Mouse (Mus musculus) liver, embryonic 11.5 days (tissue): ENCODE measurements around the gene Wipi1. TPM values are rescaled to one million over a fixed set of nuclear protein-coding genes. Genes with fewer than 3 reads are reported as not detected.

Source experiments
- ATAC-seq: fragments of 200-750 bp; cut with Nextera tagmentation; replicated peaks from 2 replicates; pipeline ENCODE4 v1.8.0; 2017; ENCODE audit warnings: moderate number of reproducible peaks, mild to moderate bottlenecking, moderate TSS enrichment, moderate library complexity; ENCODE audit not compliant: low FRiP score
- DNase-seq: peaks from one replicate; pipeline ENCODE4 v3.0.0-alpha.2; 2017; ENCODE audit warnings: low spot score
- H3K27ac ChIP-seq: fragments of 300-500 bp; sonication (generic); 2 replicates; pipeline ENCODE4 v1.5.1; 2014; ENCODE audit warnings: mild to moderate bottlenecking, low read depth, low read length, control low read depth
- H3K27me3 ChIP-seq: fragments of 300-500 bp; sonication (generic); replicated peaks from 2 replicates; pipeline ENCODE4 v1.6.1; 2014; ENCODE audit warnings: low read length, mixed read lengths; ENCODE audit not compliant: control insufficient read depth, insufficient read depth
- H3K36me3 ChIP-seq: fragments of 300-500 bp; sonication (generic); 2 replicates; pipeline ENCODE4 v1.6.1; 2014; ENCODE audit warnings: mild to moderate bottlenecking, low read length, moderate library complexity, mixed read lengths; ENCODE audit not compliant: control insufficient read depth, insufficient read depth
- H3K4me1 ChIP-seq: fragments of 300-500 bp; sonication (generic); replicated peaks from 2 replicates; pipeline ENCODE4 v1.6.1; 2014; ENCODE audit warnings: low read length, mixed read lengths; ENCODE audit not compliant: control insufficient read depth, insufficient read depth
- H3K4me2 ChIP-seq: fragments of 300-500 bp; sonication (generic); 2 replicates; pipeline ENCODE4 v1.6.1; 2014; ENCODE audit warnings: mild to moderate bottlenecking, control low read depth, moderate library complexity
- H3K4me3 ChIP-seq: fragments of 300-500 bp; sonication (generic); 2 replicates; pipeline ENCODE4 v1.5.1; 2014; ENCODE audit warnings: low read depth, low read length, control low read depth
- H3K9ac ChIP-seq: fragments of 300-500 bp; sonication (generic); 2 replicates; pipeline ENCODE4 v1.6.1; 2014; ENCODE audit warnings: low read depth, low read length, control low read depth
- H3K9me3 ChIP-seq: fragments of 300-500 bp; sonication (generic); 2 replicates; pipeline ENCODE4 v1.6.1; 2016; ENCODE audit warnings: low read length, inconsistent platforms, mixed read lengths; ENCODE audit not compliant: control insufficient read depth
- WGBS: fragments of 180-500 bp; shearing (Covaris S2); extraction: QIAGEN DNeasy Blood & Tissue Kit; methylation state at CpG from one replicate; pipeline ENCODE4 v1.1.7; 2014; 5-methylcytosine and 5-hydroxymethylcytosine counted together
- polyA plus RNA-seq: library from polyadenylated mRNA; unstranded; fragments of >200 nt; fragmentation: Nextera tagmentation; extraction: Ambion mirVana; gene quantifications from 2 replicates; pipeline ENCODE4 v1.2.1, GENCODE M21; 2014

The Wipi1 gene
- polyA plus RNA-seq, 1 experiment from 2014 or later, result 21.8 TPM

DNA sequence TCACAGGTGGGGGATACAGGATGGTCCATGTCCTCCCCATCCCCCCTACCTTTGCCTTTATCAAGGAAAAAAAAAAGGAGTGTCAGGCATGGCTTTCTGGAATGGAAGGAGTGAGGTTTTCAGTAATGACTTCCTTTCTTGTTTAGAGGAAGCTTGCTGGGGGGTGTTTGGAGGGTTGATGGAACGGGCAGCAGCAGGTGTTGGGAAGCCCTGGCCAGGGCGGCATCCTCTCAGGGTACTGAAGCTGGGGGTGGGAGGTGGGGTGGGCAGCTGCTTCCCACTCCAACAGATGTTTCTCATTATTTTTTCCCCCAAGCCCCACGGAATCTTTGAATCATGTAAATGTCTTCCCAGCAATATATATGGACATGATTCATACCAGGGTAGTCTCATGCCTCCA lies 50.3 kb downstream of the Wipi1 start:
- H3K27ac ChIP-seq, result no peak overlapping the region
- H3K4me1 ChIP-seq, result peaks cover 30% of the 10 kb centered on the region
- no peak overlapping the region for H3K4me2 ChIP-seq
- no peaks in the 10 kb centered on the region for H3K36me3 ChIP-seq
- no peaks in the 10 kb centered on the region for H3K27me3 ChIP-seq
- no peak overlapping the region for H3K4me3 ChIP-seq
- WGBS, result 73% methylated on average over 3 of the region's 3 CpGs
- no peak overlapping the region for H3K9ac ChIP-seq
- H3K9me3 ChIP-seq, result no peaks in the 10 kb centered on the region
- ATAC-seq, result no peak
- no peak for DNase-seq

DNA sequence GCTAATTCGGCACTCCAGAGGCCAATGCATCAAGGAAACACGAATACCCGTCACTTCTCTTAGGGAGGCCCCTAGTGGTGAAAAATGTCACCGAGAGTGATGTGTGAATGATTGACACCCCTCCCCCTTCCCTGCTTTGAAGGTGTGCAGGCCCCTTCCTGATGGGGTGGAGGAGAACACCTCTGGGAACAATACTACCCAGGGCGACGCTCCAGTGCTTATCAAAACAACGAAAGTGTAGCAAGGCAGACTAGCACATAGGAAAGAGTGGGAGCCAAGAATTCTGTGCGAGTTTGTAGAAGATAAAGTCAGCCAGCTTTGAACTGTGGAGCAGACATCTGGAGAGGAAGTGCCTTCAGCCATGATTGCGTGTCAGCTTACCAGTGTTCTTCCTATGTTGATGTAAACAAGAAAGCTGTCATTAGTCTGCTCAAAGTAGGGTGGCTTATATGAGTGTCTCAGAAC lies 50.9 kb downstream of the Wipi1 start:
- H3K9me3 ChIP-seq, result no peaks in the 10 kb centered on the region
- ATAC-seq (peak; percentile 54; the same call in 1 of the 2 replicates), DNase-seq (no peak)
- WGBS, result 11% methylated on average over 9 of the region's 9 CpGs
- H3K9ac ChIP-seq, result no peak overlapping the region
- no peak overlapping the region for H3K4me2 ChIP-seq
- no peak overlapping the region for H3K27ac ChIP-seq
- no peak overlapping the region for H3K4me3 ChIP-seq
- H3K4me1 ChIP-seq, result peaks cover 36% of the 10 kb centered on the region
- H3K36me3 ChIP-seq, result no peaks in the 10 kb centered on the region
- no peaks in the 10 kb centered on the region for H3K27me3 ChIP-seq

DNA sequence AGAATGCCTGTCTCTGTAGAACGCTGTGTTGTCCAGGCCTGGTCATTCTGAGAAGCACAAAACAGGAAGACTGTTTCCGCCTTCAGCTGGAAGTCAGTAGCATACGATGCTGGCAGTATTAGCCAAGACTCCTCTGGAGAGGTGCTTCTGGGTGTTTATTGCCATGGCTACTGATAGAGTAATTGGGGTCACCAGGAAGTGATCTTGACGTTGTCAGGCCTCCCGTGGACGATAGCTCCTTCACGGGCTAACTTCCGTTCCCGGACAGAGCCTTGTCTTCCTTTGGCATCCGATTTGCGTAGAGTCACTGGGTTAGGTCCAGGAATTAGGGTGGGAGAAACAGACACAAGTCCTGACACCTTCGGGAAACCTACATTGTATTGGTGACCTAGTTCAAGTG lies 52.5 kb downstream of the Wipi1 start:
- Histone ChIP-seq H3K9ac (no peak overlapping the region), H3K27me3 (no peaks in the 10 kb centered on the region), H3K9me3 (no peaks in the 10 kb centered on the region), H3K4me2 (no peak overlapping the region), H3K36me3 (no peaks in the 10 kb centered on the region), H3K4me1 (peaks cover 40% of the 10 kb centered on the region), H3K4me3 (no peak overlapping the region), H3K27ac (no peak overlapping the region)
- ATAC-seq (no peak), DNase-seq (no peak)
- WGBS, result 85% methylated on average over 12 of the region's 12 CpGs

DNA sequence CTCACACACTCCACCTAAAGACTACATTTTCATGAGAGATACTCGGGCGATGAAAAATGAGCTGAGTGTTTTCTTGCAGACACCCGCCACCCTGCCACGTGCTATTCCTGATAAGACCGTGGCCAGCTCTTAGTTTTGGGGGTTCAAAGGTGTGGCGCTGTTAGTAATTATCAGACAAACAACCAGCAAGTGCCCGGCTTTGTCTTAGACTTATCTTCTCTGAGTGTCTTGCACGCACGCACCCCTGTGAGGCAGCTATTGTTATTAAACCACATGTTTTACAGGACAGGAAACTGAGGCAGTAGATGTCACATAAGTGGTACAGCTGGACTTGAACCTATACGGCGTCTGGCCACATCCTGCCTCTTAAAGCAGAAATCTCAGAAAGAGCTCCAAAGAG lies 54.3 kb downstream of the Wipi1 start:
- DNase-seq (peak; percentile 45), ATAC-seq (peak; percentile 86)
- no peaks in the 10 kb centered on the region for H3K36me3 ChIP-seq
- no peaks in the 10 kb centered on the region for H3K9me3 ChIP-seq
- H3K4me1 ChIP-seq, result peaks cover 48% of the 10 kb centered on the region
- peak overlapping the region; percentile 33 for H3K4me2 ChIP-seq
- no peaks in the 10 kb centered on the region for H3K27me3 ChIP-seq
- H3K9ac ChIP-seq, result peak overlapping the region; percentile 45
- WGBS, result 35% methylated on average over 11 of the region's 11 CpGs
- peak overlapping the region; percentile 93 for H3K27ac ChIP-seq
- H3K4me3 ChIP-seq, result no peak overlapping the region

DNA sequence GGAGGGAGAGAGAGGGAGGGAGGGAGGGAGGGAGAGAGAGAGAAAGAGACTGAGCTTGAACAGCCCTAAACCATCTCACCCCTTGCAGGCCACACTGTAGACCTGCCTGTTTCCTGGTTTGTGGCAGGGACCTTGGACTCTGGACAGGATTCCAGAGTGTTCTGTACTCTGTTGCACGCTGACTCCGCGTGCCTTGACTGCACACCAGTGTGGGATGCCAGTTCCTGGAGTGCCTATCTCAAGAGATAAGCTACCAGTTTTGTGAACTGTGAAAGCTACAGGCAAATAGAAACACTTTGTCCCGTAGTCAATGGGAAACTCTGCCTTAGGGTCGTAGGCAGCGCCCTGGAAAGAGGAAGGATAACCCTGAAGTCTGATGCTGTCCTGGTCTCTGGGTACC lies 55.6 kb downstream of the Wipi1 start:
- Histone ChIP-seq H3K4me2 (peak overlapping the region; percentile 17; the same call in 1 of the 2 replicates), H3K36me3 (no peaks in the 10 kb centered on the region), H3K4me1 (peaks cover 48% of the 10 kb centered on the region), H3K27ac (peak overlapping the region; percentile 93), H3K9me3 (no peaks in the 10 kb centered on the region), H3K4me3 (no peak overlapping the region), H3K27me3 (no peaks in the 10 kb centered on the region), H3K9ac (peak overlapping the region; percentile 61)
- WGBS, result 45% methylated on average over 6 of the region's 6 CpGs
- ATAC-seq (peak; percentile 40), DNase-seq (no peak)

DNA sequence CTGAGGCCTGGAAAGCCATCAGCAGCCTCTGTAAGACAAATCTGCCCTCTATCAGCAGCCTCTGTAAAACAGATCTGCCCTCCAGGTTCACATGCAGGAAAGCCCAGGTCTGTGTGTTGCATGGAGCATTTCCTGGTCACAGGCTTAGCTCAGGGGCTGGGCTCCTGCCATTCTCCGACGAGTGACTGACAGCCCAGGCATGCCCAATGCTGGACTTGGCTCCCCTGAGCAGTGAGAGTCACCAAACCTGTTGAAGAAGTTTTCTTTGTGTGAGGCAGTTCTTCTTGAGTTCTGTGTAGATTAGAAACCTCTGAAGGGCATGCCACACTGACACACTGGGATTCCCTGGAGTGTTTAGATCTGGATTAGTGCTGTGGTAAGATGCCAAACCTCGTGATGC lies 57.3 kb downstream of the Wipi1 start:
- no peak overlapping the region for H3K4me3 ChIP-seq
- peaks cover 50% of the 10 kb centered on the region for H3K4me1 ChIP-seq
- H3K27ac ChIP-seq, result peak overlapping the region; percentile 3
- DNase-seq (no peak), ATAC-seq (no peak)
- 51% methylated on average over 3 of the region's 3 CpGs for WGBS
- no peak overlapping the region; the same call in 1 of the 2 replicates for H3K9ac ChIP-seq
- H3K4me2 ChIP-seq, result no peak overlapping the region
- no peaks in the 10 kb centered on the region for H3K36me3 ChIP-seq
- H3K9me3 ChIP-seq, result no peaks in the 10 kb centered on the region
- no peaks in the 10 kb centered on the region for H3K27me3 ChIP-seq

DNA sequence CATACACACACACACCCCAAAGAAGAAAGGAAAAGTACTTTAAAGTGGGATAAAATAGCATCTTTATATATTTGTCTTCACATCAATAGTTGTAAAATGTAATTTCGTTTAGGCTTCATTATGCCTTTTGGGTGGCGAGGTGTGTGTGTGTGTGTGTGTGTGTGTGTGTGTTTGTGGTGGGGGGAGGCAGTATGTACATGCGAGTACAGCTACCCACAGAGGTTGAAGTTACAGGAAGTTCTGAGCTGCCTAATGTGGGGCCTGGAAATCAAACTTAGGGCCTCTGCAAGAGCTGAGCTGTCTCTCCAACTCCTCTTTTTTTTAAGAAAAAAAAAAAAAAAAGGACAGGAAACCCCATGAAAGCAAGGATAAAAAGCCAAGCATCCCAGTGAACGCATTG lies 57.8 kb downstream of the Wipi1 start:
- no peak overlapping the region for H3K4me2 ChIP-seq
- no peaks in the 10 kb centered on the region for H3K36me3 ChIP-seq
- H3K27me3 ChIP-seq, result no peaks in the 10 kb centered on the region
- peak overlapping the region; percentile 3 for H3K27ac ChIP-seq
- H3K4me1 ChIP-seq, result peaks cover 52% of the 10 kb centered on the region
- WGBS, result 71% methylated on average over 4 of the region's 4 CpGs
- no peak overlapping the region for H3K4me3 ChIP-seq
- no peaks in the 10 kb centered on the region for H3K9me3 ChIP-seq
- DNase-seq, result no peak
- H3K9ac ChIP-seq, result peak overlapping the region; percentile 23; the same call in 1 of the 2 replicates
- no peak for ATAC-seq

DNA sequence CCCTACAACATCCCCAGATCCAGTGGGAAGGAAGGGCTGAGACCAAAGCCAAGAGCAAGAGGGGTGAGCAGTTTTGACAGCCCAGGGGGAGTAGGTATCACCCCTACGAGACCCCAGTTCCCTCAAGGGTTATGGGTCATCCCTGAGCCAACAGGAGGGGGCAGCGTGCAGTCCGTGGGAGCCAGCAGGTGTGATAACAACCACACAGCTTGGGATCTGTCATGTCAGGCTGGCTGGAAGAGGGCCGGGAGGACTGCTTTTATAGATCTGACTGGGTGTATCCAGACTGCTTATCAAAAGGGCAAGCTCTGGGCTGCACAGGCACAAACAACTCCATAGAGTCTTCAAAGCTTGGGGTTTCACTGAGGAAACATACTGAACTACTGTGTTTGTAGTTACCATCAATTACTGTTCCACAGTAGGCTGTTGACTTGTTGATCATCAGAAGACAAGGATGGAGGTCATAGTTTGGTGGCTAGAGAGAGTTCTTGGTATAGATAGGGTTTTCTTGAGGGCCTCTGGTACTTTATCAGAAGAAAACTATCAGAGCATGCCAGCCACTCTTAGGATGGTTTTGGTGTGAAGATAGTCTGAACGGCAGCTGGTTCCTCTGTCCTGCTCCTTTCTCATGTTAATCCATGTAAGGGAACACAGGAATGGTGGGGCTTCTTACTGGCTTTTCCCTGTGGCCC lies 62.0 kb downstream of the Wipi1 start:
- Histone ChIP-seq H3K36me3 (no peaks in the 10 kb centered on the region), H3K9me3 (no peaks in the 10 kb centered on the region), H3K27me3 (no peaks in the 10 kb centered on the region), H3K27ac (peak overlapping the region; percentile 98), H3K4me2 (peak overlapping the region; percentile 49), H3K9ac (peak overlapping the region; percentile 52), H3K4me3 (no peak overlapping the region), H3K4me1 (peaks cover 56% of the 10 kb centered on the region)
- ATAC-seq, result peak; percentile 92
- peak; percentile 43 for DNase-seq
- 30% methylated on average over 5 of the region's 5 CpGs for WGBS

DNA sequence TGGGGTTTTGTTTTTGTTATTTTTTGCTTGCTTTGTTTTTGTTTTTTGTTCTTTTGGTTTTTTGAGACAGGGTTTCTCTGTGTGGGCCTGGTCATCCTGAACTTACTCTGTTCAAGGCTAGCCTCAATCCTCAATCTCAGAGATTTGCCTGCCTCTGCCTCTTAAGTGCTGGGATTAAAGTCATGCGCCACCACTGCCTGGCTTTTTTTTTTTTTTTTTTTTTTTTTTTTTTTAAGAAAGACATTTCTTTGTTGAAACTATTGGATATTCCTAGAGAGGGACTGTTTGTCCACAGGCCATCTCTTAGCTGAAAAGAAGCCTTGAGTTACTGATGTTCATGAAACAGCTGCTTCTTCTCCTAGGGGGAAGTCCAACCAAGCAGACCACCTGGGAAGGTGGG lies 64.1 kb downstream of the Wipi1 start:
- ATAC-seq, result no peak
- Histone ChIP-seq H3K9ac (no peak overlapping the region), H3K27ac (no peak overlapping the region), H3K4me1 (peaks cover 50% of the 10 kb centered on the region), H3K4me2 (no peak overlapping the region), H3K36me3 (no peaks in the 10 kb centered on the region), H3K27me3 (no peaks in the 10 kb centered on the region), H3K9me3 (no peaks in the 10 kb centered on the region), H3K4me3 (no peak overlapping the region)
- WGBS, result 100% methylated on average over 1 of the region's 1 CpGs
- DNase-seq, result no peak
